Mouse (Mus musculus): Measurements from ENCODE around the gene Atf1.
A peak's percentile ranks its signal among the peaks of the same experiment; 100 is the strongest.

Gene Atf1

GRCm38 (mm10) chr15:100216173-100216572 lies 11.4 kb upstream of the Atf1 start:
- no peak for DNase-seq (ENCODE audit: low read depth, low spot score)

- DNase-seq (ENCODE audit: low read depth, low spot score): no peak
These were observed 9.6 kb upstream of the Atf1 start for GRCm38 (mm10) chr15:100218018-100218417.

GRCm38 (mm10) chr15:100219396-100219795 lies 8.2 kb upstream of the Atf1 start:
- no peak for DNase-seq (ENCODE audit: low read depth, low spot score)

- no peak for DNase-seq (ENCODE audit: low read depth, low spot score)
These were observed 6.7 kb upstream of the Atf1 start for GRCm38 (mm10) chr15:100220916-100221315.

GRCm38 (mm10) chr15:100225381-100225780 lies 2.2 kb upstream of the Atf1 start:
- DNase-seq (ENCODE audit: low read depth, low spot score): no peak

- no peak for DNase-seq (ENCODE audit: low read depth, low spot score)
These were observed 1.7 kb upstream of the Atf1 start for GRCm38 (mm10) chr15:100225891-100226290.

GRCm38 (mm10) chr15:100227031-100227662 lies 472 bp upstream of the Atf1 start:
- DNase-seq (ENCODE audit: low read depth, low spot score): no peak

GRCm38 (mm10) chr15:100228535-100229336 lies 1.1 kb downstream of the Atf1 start:
- no peak for DNase-seq (ENCODE audit: low read depth, low spot score)

- no peak for DNase-seq (ENCODE audit: low read depth, low spot score)
These were observed 3.0 kb downstream of the Atf1 start for GRCm38 (mm10) chr15:100230655-100231054.

GRCm38 (mm10) chr15:100231616-100232525 lies 4.3 kb downstream of the Atf1 start:
- no peak for DNase-seq (ENCODE audit: low read depth, low spot score)

- peak; percentile 64 for DNase-seq (ENCODE audit: low read depth, low spot score)
These were observed 7.8 kb downstream of the Atf1 start for GRCm38 (mm10) chr15:100235208-100235965.

- no peak for DNase-seq (ENCODE audit: low read depth, low spot score)
These were observed 9.3 kb downstream of the Atf1 start for GRCm38 (mm10) chr15:100236952-100237351.

GRCm38 (mm10) chr15:100241780-100242179 lies 14.2 kb downstream of the Atf1 start:
- no peak for DNase-seq (ENCODE audit: low read depth, low spot score)

- DNase-seq (ENCODE audit: low read depth, low spot score): no peak
These were observed 18.3 kb downstream of the Atf1 start for GRCm38 (mm10) chr15:100245951-100246350.

- DNase-seq (ENCODE audit: low read depth, low spot score): no peak
These were observed 19.7 kb downstream of the Atf1 start for GRCm38 (mm10) chr15:100247296-100247695.

- DNase-seq (ENCODE audit: low read depth, low spot score): no peak
These were observed 21.2 kb downstream of the Atf1 start for GRCm38 (mm10) chr15:100248665-100249433.

- peak; percentile 71 for DNase-seq (ENCODE audit: low read depth, low spot score)
These were observed 23.6 kb downstream of the Atf1 start for GRCm38 (mm10) chr15:100251153-100251780.

GRCm38 (mm10) chr15:100256386-100256785 lies 28.8 kb downstream of the Atf1 start:
- no peak for DNase-seq (ENCODE audit: low read depth, low spot score)

GRCm38 (mm10) chr15:100257305-100257704 lies 29.7 kb downstream of the Atf1 start:
- no peak for DNase-seq (ENCODE audit: low read depth, low spot score)
